Mouse (Mus musculus) induced T-regulatory cell, adult 2 months (primary cell): ENCODE measurements around the gene E2f4.
"Not testable (repeated sequence)": the region's sequence is repeated elsewhere in the genome, so short reads cannot be mapped to it uniquely, and the experiment has no call there.

ENCODE experiments used
- DNase-seq: peaks from one replicate; pipeline ENCODE4 v3.0.0-alpha.2; 2012; ENCODE audit warnings: low read depth

Gene E2f4

DNA sequence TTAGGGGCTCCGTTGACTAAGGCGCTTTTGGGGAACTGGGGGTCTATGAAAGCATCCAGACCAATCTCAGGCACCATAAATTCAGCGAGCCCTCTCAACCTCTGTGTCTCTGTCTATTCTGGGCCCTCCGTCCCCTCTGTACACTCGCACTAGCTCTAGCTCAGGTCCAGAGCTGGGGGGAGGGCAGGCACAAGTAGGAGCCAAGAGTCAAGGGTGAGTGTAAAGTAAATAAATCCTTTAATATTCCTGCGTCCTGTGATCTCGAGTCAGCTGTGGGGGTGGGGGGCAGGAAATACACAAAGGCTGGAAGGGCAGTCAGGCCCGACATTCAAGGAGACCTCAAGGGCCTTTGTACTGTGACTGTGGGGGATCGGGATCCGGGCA, 28.4 kb upstream of the E2f4 start:
- DNase-seq, result no peak

DNA sequence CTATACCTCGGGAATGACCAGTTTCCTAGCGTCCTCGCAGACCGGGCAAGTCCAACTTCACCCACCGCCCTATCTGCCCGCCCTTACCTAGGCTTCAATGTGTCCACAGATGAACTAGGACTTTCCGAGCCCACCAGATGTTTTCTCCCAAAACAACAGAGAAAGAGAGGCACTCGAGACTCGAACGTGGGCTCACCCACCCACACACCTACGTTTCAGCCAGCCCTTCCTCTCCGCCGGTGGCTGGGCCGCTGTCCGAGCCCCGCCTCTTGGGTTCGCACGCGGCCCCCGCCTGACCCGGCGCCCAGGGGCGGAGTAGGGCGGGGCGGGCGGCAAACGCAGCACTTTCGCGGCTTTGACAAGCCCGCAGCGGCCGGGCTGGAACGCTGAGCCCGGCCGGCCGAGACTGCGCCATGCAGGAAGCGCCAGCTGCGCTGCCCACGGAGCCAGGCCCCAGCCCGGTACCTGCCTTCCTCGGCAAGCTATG, 28.0 kb upstream of the E2f4 start, which contains the start of gene Hsf4:
Gene Hsf4 (plus strand): TSS at position 341 of the 487 bp plus-strand sequence.
- peak; percentile 59 for DNase-seq

DNA sequence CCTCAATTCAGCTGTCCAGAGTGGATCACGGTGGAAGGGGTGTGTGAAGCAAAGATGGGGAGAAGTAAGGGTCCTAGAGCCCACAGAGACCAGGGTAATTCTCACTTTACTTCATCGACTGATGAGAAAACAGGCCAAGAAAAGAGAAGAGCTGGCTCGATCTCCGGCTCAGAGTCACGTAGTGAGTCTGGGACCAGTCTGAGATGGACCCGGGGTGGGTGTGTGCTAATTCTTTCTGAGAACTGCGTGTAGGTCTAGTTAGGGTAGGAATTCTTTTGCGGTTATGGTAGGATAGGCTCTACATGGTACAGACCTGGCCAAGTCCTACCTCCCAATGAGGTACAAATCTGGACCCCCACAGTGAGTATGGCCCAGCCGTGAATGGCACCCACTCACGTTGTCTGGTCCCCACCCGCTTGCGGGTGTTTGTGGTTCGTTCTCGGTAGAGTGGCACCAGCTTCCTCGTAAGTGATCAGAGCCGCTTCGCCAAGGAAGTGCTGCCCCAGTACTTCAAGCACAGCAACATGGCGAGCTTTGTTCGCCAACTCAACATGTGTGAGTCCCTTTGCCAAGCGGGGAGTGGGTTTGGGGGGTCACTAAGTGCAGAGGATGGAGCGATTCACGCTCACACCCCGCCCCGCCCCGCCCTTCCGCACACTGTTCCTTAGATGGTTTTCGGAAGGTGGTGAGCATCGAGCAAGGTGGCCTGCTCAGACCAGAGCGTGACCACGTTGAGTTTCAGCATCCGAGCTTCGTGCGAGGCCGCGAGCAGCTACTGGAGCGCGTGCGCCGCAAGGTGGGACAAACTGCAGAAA, 27.2 kb upstream of the E2f4 start:
- peak; percentile 47 for DNase-seq

GRCm38 (mm10) chr8:105270916-105271186, 26.6 kb upstream of the E2f4 start:
- DNase-seq, result no peak

DNA sequence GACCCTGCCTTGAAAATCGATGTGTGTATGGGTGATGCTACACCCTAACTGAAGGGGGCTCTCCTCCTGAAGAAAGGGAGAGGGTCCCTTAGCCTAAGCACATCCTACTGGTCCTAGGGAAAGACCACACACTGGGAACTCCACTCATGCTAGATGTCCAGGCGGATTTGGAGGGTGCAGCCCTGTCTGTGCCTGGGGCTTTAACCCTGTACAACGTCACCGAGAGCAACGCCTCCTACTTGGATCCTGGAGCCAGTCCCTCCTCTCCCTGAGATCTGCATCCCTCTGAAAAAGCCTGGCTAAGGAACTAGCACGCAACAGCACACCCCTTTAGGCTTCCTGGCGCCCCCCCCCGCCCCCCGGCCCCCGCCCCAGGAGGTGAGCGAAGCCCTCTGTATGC, 22.1 kb upstream of the E2f4 start:
- no peak for DNase-seq

GRCm38 (mm10) chr8:105275840-105276239, 21.6 kb upstream of the E2f4 start, which contains the start of gene Nol3:
TSS of gene Nol3 (plus strand) at chr8:105276140.
- no peak for DNase-seq

DNA sequence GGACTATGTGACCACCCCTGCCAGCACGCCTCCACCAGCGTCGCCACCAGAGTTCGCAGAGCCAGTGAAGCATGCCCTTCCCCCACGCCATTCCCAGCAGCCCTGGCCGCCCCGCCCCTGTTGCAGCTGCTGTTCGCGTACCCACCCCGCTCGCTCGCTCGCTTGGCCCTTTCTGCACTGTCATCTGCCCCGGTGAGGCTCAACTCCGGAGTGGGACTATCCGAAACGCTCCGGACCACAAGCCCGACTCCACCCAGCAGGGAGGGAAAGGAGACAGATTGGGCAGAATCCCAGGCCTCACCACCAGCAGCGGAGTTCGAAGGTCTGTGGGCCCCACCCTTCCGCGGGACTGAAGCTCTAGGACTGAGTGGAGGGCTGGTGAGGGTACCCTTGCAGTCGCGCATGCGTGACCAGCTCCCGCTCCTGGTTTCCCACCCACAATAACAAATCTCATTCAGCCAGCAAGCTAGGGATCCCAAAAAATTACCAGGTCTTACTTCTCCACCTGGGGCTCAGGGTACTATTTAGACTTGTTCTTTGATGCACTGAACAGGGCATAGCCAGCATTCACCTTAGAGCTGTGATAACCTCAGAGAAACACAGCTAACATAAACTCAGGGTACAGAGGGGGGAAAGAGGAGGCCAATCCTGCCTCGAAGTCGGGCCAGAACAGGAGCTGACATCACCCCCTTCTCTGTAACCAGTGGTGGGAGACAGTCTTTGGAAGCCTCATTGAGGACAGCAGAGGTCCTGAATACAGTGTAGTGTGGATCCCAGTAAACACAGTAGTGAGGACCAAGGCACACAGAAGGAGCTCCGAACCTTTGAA, 21.0 kb upstream of the E2f4 start:
- peak; percentile 35 for DNase-seq

- peak; percentile 73 for DNase-seq
Measured at GRCm38 (mm10) chr8:105278911-105279334, 18.5 kb upstream of the E2f4 start.

GRCm38 (mm10) chr8:105280567-105280966, 16.9 kb upstream of the E2f4 start:
- no peak for DNase-seq

DNA sequence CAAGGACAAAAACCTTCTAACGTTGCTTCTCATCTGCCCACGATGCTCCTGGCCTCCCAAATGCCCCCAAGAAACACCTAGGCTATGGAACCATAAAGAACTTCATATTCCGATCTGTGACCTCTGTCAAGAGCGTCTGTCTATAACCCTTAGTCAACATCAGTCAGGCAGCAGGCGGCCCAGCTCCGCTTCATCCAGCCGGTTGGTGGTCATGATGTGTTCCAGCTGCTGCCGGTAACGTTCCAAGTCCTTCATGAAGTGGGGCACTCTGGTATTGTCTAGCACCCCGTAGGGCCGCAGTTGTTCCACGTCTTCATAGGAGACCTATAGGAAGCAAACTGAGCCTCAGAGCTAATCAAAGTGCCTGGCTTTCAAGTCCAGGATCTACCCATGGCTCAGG, 15.6 kb upstream of the E2f4 start:
- no peak for DNase-seq

GRCm38 (mm10) chr8:105282239-105282638, 15.2 kb upstream of the E2f4 start:
- no peak for DNase-seq

- peak; percentile 70 for DNase-seq
Measured at GRCm38 (mm10) chr8:105283074-105283473, 14.4 kb upstream of the E2f4 start.

GRCm38 (mm10) chr8:105285514-105285913, 11.9 kb upstream of the E2f4 start:
- DNase-seq, result no peak

DNA sequence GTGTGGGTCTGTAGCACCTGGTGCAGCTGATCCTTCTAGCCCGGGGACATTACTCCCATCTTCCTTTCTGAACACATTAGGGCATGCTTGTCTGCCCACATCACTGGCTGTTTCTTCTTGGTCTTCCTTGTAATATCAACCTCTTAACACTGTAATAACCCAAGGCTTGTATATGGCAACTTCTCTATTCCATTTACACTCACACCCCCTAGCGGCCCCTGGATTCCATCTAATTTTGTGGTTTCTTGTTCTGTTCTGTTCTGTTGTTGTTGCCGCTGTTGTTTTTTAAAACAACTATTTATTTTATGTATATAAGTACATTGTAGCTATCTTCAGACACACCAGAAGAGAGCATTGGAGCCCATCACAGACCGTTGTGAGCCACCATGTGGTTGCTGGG, 10.6 kb upstream of the E2f4 start:
- peak; percentile 29 for DNase-seq

DNA sequence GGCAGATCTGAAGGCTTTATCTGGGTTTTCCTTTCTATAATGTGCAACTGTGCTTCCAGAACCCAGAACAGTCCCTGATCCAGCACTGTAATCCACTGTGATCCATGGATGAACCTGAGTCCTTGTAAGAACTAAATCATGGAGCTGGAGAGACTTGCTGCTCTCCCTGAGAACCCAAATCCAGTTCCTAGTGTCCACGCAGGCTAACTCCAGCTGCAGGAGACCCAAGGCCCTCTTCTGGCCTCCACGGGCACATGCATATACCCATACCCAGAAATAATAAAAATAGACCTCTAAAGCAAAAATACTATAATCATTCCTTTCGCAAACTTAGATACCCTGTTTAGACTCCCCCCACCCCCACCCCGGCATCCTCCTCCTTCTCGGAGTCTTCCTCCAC, 9.2 kb upstream of the E2f4 start:
- no peak for DNase-seq

DNA sequence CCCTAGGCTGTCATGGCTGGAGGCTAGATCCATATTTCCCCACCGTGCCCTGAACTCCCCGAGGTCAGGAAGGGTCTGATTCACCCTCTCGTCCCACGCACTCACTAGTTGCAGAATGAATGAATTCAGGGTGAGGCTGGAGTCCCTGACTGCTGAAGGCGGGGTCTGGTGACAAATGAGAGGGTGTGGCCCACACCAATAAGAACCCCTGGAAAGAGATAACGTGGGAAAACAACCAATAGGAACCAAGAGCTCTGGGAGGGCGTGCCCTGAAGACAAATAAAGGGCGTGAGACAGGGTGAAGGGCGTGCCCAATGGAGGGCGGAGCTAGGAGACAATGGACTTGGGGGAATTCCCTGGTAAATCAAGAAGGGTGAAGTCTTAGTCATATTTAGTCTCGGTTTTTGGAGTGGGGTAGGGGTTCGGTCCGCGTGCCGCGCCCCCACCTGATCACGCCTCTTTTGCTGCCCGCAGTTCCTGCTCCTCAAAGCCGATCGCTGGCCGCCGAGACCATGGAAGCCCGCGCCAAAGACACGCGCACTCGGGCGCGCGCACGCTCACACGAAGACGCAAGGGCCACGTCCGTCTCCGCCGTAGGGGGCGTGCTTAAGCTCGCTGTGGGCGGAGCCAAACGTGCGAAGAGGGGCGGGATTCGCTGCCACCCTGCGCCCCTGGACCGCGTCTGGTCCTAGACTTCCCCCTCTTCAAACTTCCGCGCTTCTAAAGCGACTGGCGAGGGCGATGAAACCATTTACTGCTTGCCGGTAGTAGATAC, 8.3 kb upstream of the E2f4 start:
- DNase-seq, result peak; percentile 98

DNA sequence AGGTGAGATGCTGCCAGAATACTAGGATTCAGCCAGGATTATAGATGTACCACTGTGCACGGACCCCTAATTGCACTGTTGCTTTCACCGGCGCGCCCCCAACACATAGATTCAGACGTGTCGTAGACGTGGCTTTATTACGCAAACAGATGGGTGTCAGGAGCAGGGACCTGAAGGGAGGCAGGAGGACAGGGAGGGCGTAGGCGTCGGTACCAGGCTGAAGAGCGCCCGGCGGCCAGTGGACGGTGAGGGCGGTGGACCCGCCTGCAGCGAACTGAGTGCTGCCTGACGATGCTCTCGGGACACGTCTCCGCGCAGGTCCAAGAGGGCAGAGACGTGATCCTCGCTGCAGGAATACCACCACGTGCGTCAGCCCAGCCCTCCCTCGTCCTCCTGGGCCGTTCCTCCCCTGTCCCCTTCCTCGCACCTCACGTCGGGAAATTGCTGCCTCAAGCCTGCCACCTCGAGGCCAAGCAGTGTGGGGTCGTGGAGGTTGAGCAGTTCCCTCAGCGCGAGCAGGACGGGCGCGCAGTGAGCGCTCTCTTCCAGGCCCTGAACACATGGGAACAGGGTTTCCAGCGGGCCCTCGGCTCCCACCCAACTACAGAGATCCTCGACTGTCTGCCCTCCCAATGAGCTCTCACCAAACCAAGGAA, 7.5 kb upstream of the E2f4 start, which contains the start of gene 4931428F04Rik:
Gene 4931428F04Rik (minus strand): TSS at position 60 of the 656 bp plus-strand sequence.
- peak; percentile 72 for DNase-seq

DNA sequence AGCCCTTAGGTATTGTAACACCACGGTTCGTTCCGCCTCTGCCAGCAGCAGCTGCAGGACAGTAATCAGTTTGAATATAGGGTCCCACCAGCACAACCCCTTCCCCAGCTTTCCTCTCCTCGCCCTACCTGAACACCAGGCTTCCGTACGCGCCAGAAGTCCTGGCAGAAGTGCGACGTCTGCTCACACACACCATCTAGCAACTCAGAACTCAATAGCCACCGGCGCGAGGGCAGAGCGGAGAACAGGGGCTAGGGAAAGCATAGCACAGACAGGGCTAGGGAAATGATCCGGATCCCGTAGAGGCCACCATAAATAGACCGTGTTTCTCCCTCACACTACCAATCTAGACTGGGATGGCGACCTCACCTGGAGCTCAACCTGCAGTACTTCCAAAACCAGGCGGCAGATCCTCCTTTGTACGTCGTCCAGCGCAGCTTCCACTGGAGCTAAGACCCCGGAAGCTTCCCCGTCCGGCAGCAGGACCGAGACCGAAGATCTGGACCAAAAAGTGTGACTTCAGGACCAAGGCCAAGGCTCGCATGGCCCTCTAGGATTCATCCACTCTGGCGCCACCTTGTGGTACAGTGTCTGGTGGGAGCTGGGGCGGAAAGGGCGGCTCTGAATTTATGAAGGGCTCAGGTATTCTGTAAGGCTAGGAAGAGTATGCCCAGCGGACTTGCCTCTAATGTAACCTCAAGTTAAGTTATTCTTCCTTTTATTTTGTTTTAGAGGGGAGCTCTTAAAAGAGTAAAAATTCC, 6.7 kb upstream of the E2f4 start:
- DNase-seq, result peak; percentile 96

GRCm38 (mm10) chr8:105291364-105291763, 6.1 kb upstream of the E2f4 start:
- not testable (repeated sequence) for DNase-seq

DNA sequence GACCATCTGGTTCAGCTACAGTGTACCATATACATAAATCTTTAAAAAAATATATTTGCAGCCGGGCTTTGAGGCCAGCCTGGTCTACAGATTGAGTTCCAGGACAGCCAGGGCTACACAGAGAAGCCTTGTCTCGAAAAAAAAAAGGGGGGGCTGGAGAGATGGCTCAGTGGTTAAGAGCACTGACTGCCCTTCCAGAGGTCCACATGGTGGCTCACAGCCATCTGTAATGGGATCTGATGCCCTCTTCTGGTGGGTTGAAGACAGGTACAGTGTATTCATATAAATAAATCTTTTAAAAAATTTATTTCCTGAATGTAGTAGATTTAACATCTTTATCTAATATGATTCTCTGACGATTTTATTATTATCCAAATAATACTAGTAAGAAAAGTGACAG, 5.7 kb upstream of the E2f4 start:
- DNase-seq, result peak; percentile 29

- DNase-seq, result no peak
Measured at GRCm38 (mm10) chr8:105292471-105292870, 5.0 kb upstream of the E2f4 start.
